Mouse (Mus musculus): Measurements from ENCODE around the gene 4921536K21Rik. TPM values are rescaled to one million over a fixed set of nuclear protein-coding genes. Genes with fewer than 3 reads are reported as not detected.
"Not testable (repeated sequence)": the region's sequence is repeated elsewhere in the genome, so short reads cannot be mapped to it uniquely, and the experiment has no call there.

The 4921536K21Rik gene
- polyA plus RNA-seq, 1 experiment from 2014 or later = 0.23 TPM

- DNase-seq (ENCODE audit: low spot score) (no peak), ATAC-seq (no peak)
- peak overlapping the region; percentile 55; the same call in 1 of the 2 replicates for H3K9ac ChIP-seq (replicated peaks; ENCODE audit: low read depth)
- H3K4me3 ChIP-seq (ENCODE audit: low read depth, low read length) = peak overlapping the region; percentile 53
- TF ChIP-seq CTCF (IDR thresholded peaks at IDR 0.05) (no peak), EP300 (IDR thresholded peaks at IDR 0.05) (no peak)
- H3K36me3 ChIP-seq (ENCODE audit: insufficient read depth, low read length) = no peaks in the 10 kb centered on the region
- 23% methylated on average over 19 of the region's 19 CpGs for WGBS
- H3K4me1 ChIP-seq (ENCODE audit: insufficient read depth, low read depth, low read length) = peaks cover 15% of the 10 kb centered on the region
- H3K4me2 ChIP-seq (replicated peaks; ENCODE audit: low read depth, low read length) = peak overlapping the region; percentile 79
- no peak overlapping the region for H3K27ac ChIP-seq (ENCODE audit: low read length)
- no peaks in the 10 kb centered on the region for H3K27me3 ChIP-seq (replicated peaks; ENCODE audit: insufficient read depth, low read length)
- no peaks in the 10 kb centered on the region for H3K9me3 ChIP-seq (ENCODE audit: low read length)
Observed at GRCm38 (mm10) chr11:3912100-3912874, 17.4 kb upstream of the 4921536K21Rik start.

DNA sequence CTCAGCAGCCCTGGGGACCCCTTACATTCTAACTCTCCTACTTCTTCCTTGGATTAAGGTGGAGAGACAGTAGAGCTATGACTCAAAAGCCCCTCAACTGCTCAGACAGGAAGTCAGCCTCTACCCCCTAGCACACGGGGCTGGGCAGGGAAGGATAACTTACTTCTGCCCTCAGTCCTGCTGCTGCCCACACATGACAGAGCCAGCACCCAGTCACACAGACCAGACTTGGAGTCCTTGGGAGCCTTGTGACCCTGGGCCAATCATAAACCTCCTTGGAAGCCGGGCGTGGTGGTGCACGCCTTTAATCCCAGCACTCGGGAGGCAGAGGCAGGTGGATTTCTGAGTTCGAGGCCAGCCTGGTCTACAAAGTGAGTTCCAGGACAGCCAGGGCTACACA is 16.5 kb upstream of the 4921536K21Rik start:
- DNase-seq (ENCODE audit: low spot score); H3K9me3 ChIP-seq (ENCODE audit: low read length); H3K27ac ChIP-seq (ENCODE audit: low read length); H3K4me3 ChIP-seq (ENCODE audit: low read depth, low read length); H3K27me3 ChIP-seq (replicated peaks; ENCODE audit: insufficient read depth, low read length); H3K36me3 ChIP-seq (ENCODE audit: insufficient read depth, low read length); ATAC-seq; H3K9ac ChIP-seq (replicated peaks; ENCODE audit: low read depth): not testable (repeated sequence)
- Histone ChIP-seq H3K4me2 (replicated peaks; ENCODE audit: low read depth, low read length) (peak overlapping the region; percentile 25; the same call in 1 of the 2 replicates), H3K4me1 (ENCODE audit: insufficient read depth, low read depth, low read length) (peaks cover 15% of the 10 kb centered on the region)
- 82% methylated on average over 5 of the region's 6 CpGs for WGBS

DNA sequence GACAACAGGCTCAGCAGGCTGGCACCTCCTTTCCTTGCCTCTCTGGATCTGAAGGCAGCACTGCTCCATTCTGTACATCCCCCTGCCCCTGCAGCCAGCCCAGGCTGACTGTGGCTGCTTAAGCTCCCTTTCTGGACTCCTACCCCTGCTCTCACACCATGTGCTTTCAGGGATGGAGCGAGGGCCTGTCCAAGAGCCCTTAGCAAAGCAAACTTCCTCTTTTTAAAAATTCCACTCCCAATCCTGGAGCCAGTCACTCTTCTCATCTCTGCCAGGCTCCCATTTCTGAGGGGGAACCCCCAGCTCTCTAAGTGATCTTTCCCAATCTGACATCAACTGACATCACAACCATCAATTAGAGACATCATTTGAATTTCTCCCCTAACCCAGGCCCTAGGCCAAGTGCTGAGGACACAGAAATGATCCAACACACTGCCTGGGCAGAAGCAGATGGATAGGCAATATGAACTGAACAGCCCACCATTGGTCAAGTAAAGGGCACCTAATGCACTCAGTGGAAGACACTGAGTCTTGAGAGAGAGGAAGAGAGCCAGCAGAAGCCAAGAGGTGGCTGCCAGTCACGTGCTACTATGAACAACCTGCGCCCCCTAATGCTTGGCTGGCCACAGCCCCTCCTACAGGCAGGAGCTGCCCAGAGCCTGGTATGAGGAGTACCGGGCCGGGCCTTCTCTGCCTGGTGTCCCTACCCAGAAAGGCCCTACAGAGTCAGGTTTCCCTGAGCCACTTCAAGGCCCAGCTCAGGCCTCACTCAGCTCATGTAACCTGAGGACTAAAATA is 15.8 kb upstream of the 4921536K21Rik start:
- 56% methylated on average over 5 of the region's 5 CpGs for whole genome bisulfite sequencing
- H3K4me3 ChIP-seq (ENCODE audit: low read depth, low read length) = no peak overlapping the region
- no peak overlapping the region for H3K27ac ChIP-seq (ENCODE audit: low read length)
- ATAC-seq (no peak), DNase-seq (ENCODE audit: low spot score) (peak; percentile 54)
- peak; percentile 21; the same call in 1 of the 2 replicates for TF ChIP-seq CTCF (IDR thresholded peaks at IDR 0.05)
- no peak for TF ChIP-seq EP300 (IDR thresholded peaks at IDR 0.05)
- H3K4me1 ChIP-seq (ENCODE audit: insufficient read depth, low read depth, low read length) = peaks cover 15% of the 10 kb centered on the region
- H3K27me3 ChIP-seq (replicated peaks; ENCODE audit: insufficient read depth, low read length) = no peaks in the 10 kb centered on the region
- H3K9ac ChIP-seq (replicated peaks; ENCODE audit: low read depth) = no peak overlapping the region
- H3K4me2 ChIP-seq (replicated peaks; ENCODE audit: low read depth, low read length) = no peak overlapping the region
- no peaks in the 10 kb centered on the region for H3K36me3 ChIP-seq (ENCODE audit: insufficient read depth, low read length)
- H3K9me3 ChIP-seq (ENCODE audit: low read length) = no peaks in the 10 kb centered on the region

GRCm38 (mm10) chr11:3909236-3909635 is 14.3 kb upstream of the 4921536K21Rik start:
- DNase-seq (ENCODE audit: low spot score) (no peak), ATAC-seq (no peak)
- H3K36me3 ChIP-seq (ENCODE audit: insufficient read depth, low read length) = no peaks in the 10 kb centered on the region
- no peak overlapping the region for H3K4me2 ChIP-seq (replicated peaks; ENCODE audit: low read depth, low read length)
- H3K9me3 ChIP-seq (ENCODE audit: low read length) = no peaks in the 10 kb centered on the region
- H3K27ac ChIP-seq (ENCODE audit: low read length) = no peak overlapping the region
- H3K27me3 ChIP-seq (replicated peaks; ENCODE audit: insufficient read depth, low read length) = no peaks in the 10 kb centered on the region
- H3K4me1 ChIP-seq (ENCODE audit: insufficient read depth, low read depth, low read length) = peaks cover 15% of the 10 kb centered on the region
- H3K4me3 ChIP-seq (ENCODE audit: low read depth, low read length) = no peak overlapping the region
- TF ChIP-seq EP300 (IDR thresholded peaks at IDR 0.05) (no peak), CTCF (IDR thresholded peaks at IDR 0.05) (no peak)
- WGBS = 85% methylated on average over 4 of the region's 4 CpGs
- no peak overlapping the region for H3K9ac ChIP-seq (replicated peaks; ENCODE audit: low read depth)

- WGBS = 64% methylated on average over 1 of the region's 1 CpGs
- Histone ChIP-seq H3K4me2 (replicated peaks; ENCODE audit: low read depth, low read length) (no peak overlapping the region), H3K4me3 (ENCODE audit: low read depth, low read length) (no peak overlapping the region), H3K27me3 (replicated peaks; ENCODE audit: insufficient read depth, low read length) (no peaks in the 10 kb centered on the region), H3K4me1 (ENCODE audit: insufficient read depth, low read depth, low read length) (peaks cover 8% of the 10 kb centered on the region), H3K27ac (ENCODE audit: low read length) (no peak overlapping the region), H3K36me3 (ENCODE audit: insufficient read depth, low read length) (no peaks in the 10 kb centered on the region), H3K9ac (replicated peaks; ENCODE audit: low read depth) (no peak overlapping the region), H3K9me3 (ENCODE audit: low read length) (no peaks in the 10 kb centered on the region)
- no peak for TF ChIP-seq EP300 (IDR thresholded peaks at IDR 0.05)
- TF ChIP-seq CTCF (IDR thresholded peaks at IDR 0.05) = no peak
- ATAC-seq (no peak), DNase-seq (ENCODE audit: low spot score) (no peak)
Observed at GRCm38 (mm10) chr11:3905446-3905845, 10.5 kb upstream of the 4921536K21Rik start.

GRCm38 (mm10) chr11:3904673-3905072 is 9.8 kb upstream of the 4921536K21Rik start:
- Histone ChIP-seq H3K4me1 (ENCODE audit: insufficient read depth, low read depth, low read length) (peaks cover 5% of the 10 kb centered on the region; the same call in 1 of the 2 replicates), H3K9ac (replicated peaks; ENCODE audit: low read depth) (no peak overlapping the region), H3K4me3 (ENCODE audit: low read depth, low read length) (no peak overlapping the region), H3K4me2 (replicated peaks; ENCODE audit: low read depth, low read length) (no peak overlapping the region), H3K36me3 (ENCODE audit: insufficient read depth, low read length) (no peaks in the 10 kb centered on the region), H3K27me3 (replicated peaks; ENCODE audit: insufficient read depth, low read length) (no peaks in the 10 kb centered on the region), H3K27ac (ENCODE audit: low read length) (no peak overlapping the region), H3K9me3 (ENCODE audit: low read length) (no peaks in the 10 kb centered on the region)
- 76% methylated on average over 6 of the region's 6 CpGs for WGBS
- DNase-seq (ENCODE audit: low spot score) = no peak
- TF ChIP-seq EP300 (IDR thresholded peaks at IDR 0.05) (no peak), CTCF (IDR thresholded peaks at IDR 0.05) (no peak)
- ATAC-seq = no peak
